Mouse (Mus musculus): ENCODE data around the gene Pmfbp1.

GRCm38 (mm10) chr8:109591367-109591766 lies 97.5 kb downstream of the Pmfbp1 start:
- TF ChIP-seq CTCF (IDR thresholded peaks at IDR 0.05; ENCODE audit: borderline replicate concordance, extremely low read depth, insufficient read depth, insufficient read length), result no peak
- TF ChIP-seq POLR2A (IDR thresholded peaks at IDR 0.05; ENCODE audit: borderline replicate concordance, extremely low read depth, insufficient read depth, insufficient read length, poor library complexity, severe bottlenecking), result no peak
